Mouse (Mus musculus): ENCODE data around the gene Sel1l.
A peak's percentile ranks its signal among the peaks of the same experiment; 100 is the strongest.

The Sel1l gene

DNA sequence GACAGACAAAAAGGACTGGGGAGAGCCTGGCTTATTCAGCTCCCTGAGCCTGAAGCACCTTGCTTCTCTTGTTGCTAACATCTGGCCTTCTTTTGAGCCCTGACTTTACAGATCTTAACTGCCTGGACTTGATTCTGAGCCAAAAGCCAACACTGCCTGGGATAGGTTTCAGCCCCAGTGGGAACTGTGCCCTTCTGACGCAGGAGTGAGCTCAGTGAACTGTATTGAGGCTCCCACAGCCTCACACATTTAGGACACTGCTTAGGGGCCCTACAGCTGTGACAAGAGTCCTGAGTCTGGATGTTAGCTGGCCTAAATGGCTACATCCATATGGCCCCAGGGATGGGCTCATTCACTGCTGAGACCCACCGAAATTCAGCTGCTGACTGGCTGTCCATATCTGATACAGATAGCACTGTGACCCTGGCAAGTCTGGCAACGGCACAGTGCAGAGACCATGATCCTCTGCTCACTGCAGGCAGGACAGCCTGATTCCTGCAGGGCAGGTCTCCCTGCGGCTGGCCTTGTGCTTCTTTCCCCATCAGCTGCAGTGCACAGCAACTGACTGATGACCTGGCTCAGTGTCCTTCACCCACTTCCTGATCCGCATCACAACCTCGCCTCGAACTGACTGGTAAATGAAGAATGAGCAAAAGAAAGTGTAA lies 11.4 kb downstream of the Sel1l start:
- TF ChIP-seq POU5F1 (IDR thresholded peaks at IDR 0.05; ENCODE audit: borderline replicate concordance, low read length) (no peak), NANOG (IDR thresholded peaks at IDR 0.05; ENCODE audit: borderline replicate concordance, low read length) (no peak), CTCF (conservative IDR thresholded peaks at IDR 0.05; ENCODE audit: low read length) (no peak)
- Histone ChIP-seq H3K9me3 (ENCODE audit: low read length) (no peaks in the 10 kb centered on the region), H3K27me3 (ENCODE audit: insufficient read depth, low read length) (no peaks in the 10 kb centered on the region), H3K4me1 (replicated peaks; ENCODE audit: low read depth, low read length) (no peaks in the 10 kb centered on the region), H3K4me3 (replicated peaks; ENCODE audit: low read length) (no peak overlapping the region), H3K36me3 (ENCODE audit: insufficient read depth, low read length) (peaks cover 93% of the 10 kb centered on the region)

DNA sequence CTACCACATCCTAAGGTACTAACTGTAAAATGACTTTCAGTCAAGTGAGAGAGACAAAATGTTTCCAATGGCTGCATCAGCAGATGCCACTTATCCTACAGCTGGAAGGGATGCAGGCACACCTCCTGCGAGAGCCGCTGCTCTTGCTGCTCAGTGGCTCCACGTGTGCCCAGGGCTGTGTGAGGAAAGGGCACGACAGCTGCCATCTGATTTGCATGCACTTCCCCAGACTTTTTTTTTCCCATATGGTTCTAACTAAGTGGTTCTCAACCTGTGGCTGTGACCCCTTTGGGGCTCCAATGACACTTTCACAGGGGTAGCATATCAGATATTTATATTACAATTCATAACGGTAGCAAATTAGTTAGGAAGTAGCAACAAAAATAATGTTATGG lies 15.0 kb downstream of the Sel1l start:
- TF ChIP-seq CTCF (conservative IDR thresholded peaks at IDR 0.05; ENCODE audit: low read length) (no peak), NANOG (IDR thresholded peaks at IDR 0.05; ENCODE audit: borderline replicate concordance, low read length) (no peak), POU5F1 (IDR thresholded peaks at IDR 0.05; ENCODE audit: borderline replicate concordance, low read length) (no peak)
- H3K4me3 ChIP-seq (replicated peaks; ENCODE audit: low read length) = no peak overlapping the region
- H3K27me3 ChIP-seq (ENCODE audit: insufficient read depth, low read length) = no peaks in the 10 kb centered on the region
- no peaks in the 10 kb centered on the region for H3K9me3 ChIP-seq (ENCODE audit: low read length)
- H3K36me3 ChIP-seq (ENCODE audit: insufficient read depth, low read length) = peaks cover 87% of the 10 kb centered on the region
- H3K4me1 ChIP-seq (replicated peaks; ENCODE audit: low read depth, low read length) = no peaks in the 10 kb centered on the region

DNA sequence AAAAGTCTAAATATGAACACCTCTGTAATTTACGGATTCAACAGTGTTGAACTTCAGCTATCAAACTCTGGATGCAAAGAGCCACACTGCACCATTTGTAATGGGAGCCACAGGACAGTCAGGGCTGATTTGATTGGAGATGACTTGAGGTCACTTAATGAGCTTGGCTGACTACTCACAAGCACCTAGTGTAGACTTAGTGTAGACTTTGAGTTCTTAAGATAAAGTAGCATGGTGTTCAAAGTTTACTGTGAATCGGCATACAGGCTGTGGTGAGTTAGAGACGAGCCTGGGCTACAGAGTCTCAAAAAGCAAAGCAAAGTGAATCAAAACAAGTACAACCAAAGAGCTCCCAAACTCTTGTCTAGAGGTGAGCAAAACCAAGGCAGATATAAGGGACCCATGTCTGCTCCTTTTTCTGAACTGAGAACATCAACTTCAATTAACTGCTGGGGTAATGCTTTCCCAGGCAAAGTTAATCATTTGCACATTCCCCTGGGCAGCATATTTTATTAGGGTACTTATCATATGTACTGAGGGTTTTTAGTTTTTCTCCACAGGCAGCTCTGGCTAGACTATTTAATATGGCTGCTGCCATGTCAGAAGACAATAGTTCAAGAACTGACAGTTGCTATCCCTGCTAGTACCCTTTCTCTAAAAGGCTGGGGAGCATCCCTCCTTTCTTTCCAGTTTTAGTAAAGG lies 15.6 kb downstream of the Sel1l start:
- TF ChIP-seq NANOG (IDR thresholded peaks at IDR 0.05; ENCODE audit: borderline replicate concordance, low read length) (no peak), CTCF (conservative IDR thresholded peaks at IDR 0.05; ENCODE audit: low read length) (no peak), POU5F1 (IDR thresholded peaks at IDR 0.05; ENCODE audit: borderline replicate concordance, low read length) (no peak)
- no peak overlapping the region for H3K4me3 ChIP-seq (replicated peaks; ENCODE audit: low read length)
- H3K9me3 ChIP-seq (ENCODE audit: low read length) = no peaks in the 10 kb centered on the region
- H3K36me3 ChIP-seq (ENCODE audit: insufficient read depth, low read length) = peaks cover 84% of the 10 kb centered on the region
- no peaks in the 10 kb centered on the region for H3K27me3 ChIP-seq (ENCODE audit: insufficient read depth, low read length)
- no peaks in the 10 kb centered on the region for H3K4me1 ChIP-seq (replicated peaks; ENCODE audit: low read depth, low read length)

DNA sequence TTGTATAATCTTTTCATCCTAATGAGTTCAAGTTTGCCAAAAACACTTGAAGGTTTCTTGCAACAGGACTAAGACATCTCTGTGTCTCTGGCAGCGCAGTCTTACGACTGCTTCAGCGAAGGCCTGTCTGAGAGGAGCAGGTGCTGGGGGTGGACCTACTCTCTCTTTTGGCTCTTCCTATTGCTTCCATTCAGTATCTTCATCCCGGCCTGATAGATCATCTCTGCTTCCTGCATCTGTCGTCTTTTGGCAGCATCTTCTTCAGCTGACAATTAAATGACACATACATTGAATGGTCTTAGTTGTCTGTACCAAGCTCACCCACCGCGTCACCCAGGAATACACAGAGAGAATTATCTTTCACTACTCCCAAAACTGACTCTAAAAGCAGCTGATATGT lies 17.5 kb downstream of the Sel1l start:
- no peak overlapping the region for H3K4me3 ChIP-seq (replicated peaks; ENCODE audit: low read length)
- no peaks in the 10 kb centered on the region for H3K27me3 ChIP-seq (ENCODE audit: insufficient read depth, low read length)
- TF ChIP-seq POU5F1 (IDR thresholded peaks at IDR 0.05; ENCODE audit: borderline replicate concordance, low read length) (no peak), CTCF (conservative IDR thresholded peaks at IDR 0.05; ENCODE audit: low read length) (no peak), NANOG (IDR thresholded peaks at IDR 0.05; ENCODE audit: borderline replicate concordance, low read length) (no peak)
- no peaks in the 10 kb centered on the region for H3K4me1 ChIP-seq (replicated peaks; ENCODE audit: low read depth, low read length)
- H3K36me3 ChIP-seq (ENCODE audit: insufficient read depth, low read length) = peaks cover 79% of the 10 kb centered on the region
- no peaks in the 10 kb centered on the region for H3K9me3 ChIP-seq (ENCODE audit: low read length)

DNA sequence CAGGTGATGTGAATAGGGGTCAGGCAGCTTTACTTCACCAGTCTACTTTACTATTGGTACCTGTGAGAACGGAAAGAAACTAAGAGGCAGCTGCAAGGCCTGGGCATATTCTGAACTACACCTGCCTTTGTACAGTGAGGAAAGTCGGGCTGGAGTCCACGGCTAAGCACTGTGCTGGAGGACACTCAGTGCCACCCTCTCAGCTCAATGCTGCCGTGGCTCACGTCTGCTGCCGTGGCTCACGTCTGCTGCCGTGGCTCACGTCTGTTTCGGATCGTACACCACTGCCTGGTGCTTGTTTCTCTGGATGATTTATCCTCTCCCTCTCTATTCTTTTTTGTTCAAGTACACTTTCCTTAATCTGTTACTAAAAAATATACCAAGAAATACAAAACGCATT lies 28.5 kb downstream of the Sel1l start:
- Histone ChIP-seq H3K9me3 (ENCODE audit: low read length) (no peaks in the 10 kb centered on the region), H3K4me3 (replicated peaks; ENCODE audit: low read length) (no peak overlapping the region), H3K4me1 (replicated peaks; ENCODE audit: low read depth, low read length) (peaks cover 20% of the 10 kb centered on the region), H3K27me3 (ENCODE audit: insufficient read depth, low read length) (no peaks in the 10 kb centered on the region), H3K36me3 (ENCODE audit: insufficient read depth, low read length) (peaks cover 71% of the 10 kb centered on the region)
- TF ChIP-seq POU5F1 (IDR thresholded peaks at IDR 0.05; ENCODE audit: borderline replicate concordance, low read length) = no peak

DNA sequence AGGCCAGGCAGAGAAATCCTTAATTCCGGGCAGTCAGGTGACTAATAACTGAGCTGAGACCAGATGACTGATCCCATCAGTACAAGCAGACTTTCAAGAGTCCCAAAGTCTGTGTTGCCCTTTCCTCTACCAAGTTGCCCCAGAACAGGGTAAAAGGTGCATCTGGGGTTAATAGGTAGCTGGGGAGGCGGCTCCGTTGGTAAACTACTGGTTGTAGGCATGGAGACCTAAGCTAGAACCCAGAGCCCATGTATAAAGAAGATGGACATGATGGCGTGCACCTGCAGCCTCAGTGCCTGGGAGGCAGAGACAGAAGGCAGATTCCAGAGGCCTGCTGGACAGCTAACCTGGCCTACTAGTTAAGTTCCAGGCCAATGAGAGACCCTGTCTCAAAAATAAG lies 30.2 kb downstream of the Sel1l start:
- no peak overlapping the region for H3K4me3 ChIP-seq (replicated peaks; ENCODE audit: low read length)
- no peaks in the 10 kb centered on the region for H3K27me3 ChIP-seq (ENCODE audit: insufficient read depth, low read length)
- peaks cover 11% of the 10 kb centered on the region for H3K4me1 ChIP-seq (replicated peaks; ENCODE audit: low read depth, low read length)
- no peak for TF ChIP-seq POU5F1 (IDR thresholded peaks at IDR 0.05; ENCODE audit: borderline replicate concordance, low read length)
- TF ChIP-seq NANOG (IDR thresholded peaks at IDR 0.05; ENCODE audit: borderline replicate concordance, low read length) = no peak
- TF ChIP-seq CTCF (conservative IDR thresholded peaks at IDR 0.05; ENCODE audit: low read length) = no peak
- no peaks in the 10 kb centered on the region for H3K9me3 ChIP-seq (ENCODE audit: low read length)
- H3K36me3 ChIP-seq (ENCODE audit: insufficient read depth, low read length) = peaks cover 73% of the 10 kb centered on the region

DNA sequence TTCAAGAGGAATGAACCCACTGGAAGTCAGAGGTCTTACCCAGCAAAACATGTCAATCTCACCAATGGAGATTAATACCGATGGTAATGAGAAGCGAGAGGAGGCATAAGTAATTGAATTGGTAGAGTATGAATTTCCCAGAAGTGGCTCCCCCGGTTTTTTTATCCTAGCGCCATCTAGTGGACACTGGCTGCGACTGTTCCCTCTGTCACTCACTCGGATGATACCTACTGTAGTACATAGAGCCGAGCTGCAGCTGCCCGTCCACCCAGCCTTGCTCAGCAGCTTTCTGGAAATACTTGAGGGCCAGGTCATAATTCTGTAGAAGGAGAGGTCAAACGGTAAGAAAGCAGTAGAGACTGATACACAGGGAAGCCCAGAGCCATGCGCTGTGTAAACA lies 33.0 kb downstream of the Sel1l start:
- Histone ChIP-seq H3K9me3 (ENCODE audit: low read length) (no peaks in the 10 kb centered on the region), H3K27me3 (ENCODE audit: insufficient read depth, low read length) (no peaks in the 10 kb centered on the region), H3K4me1 (replicated peaks; ENCODE audit: low read depth, low read length) (peaks cover 4% of the 10 kb centered on the region; the same call in 1 of the 2 replicates), H3K4me3 (replicated peaks; ENCODE audit: low read length) (no peak overlapping the region), H3K36me3 (ENCODE audit: insufficient read depth, low read length) (peaks cover 74% of the 10 kb centered on the region)
- TF ChIP-seq POU5F1 (IDR thresholded peaks at IDR 0.05; ENCODE audit: borderline replicate concordance, low read length) (no peak), CTCF (conservative IDR thresholded peaks at IDR 0.05; ENCODE audit: low read length) (peak; percentile 76)

DNA sequence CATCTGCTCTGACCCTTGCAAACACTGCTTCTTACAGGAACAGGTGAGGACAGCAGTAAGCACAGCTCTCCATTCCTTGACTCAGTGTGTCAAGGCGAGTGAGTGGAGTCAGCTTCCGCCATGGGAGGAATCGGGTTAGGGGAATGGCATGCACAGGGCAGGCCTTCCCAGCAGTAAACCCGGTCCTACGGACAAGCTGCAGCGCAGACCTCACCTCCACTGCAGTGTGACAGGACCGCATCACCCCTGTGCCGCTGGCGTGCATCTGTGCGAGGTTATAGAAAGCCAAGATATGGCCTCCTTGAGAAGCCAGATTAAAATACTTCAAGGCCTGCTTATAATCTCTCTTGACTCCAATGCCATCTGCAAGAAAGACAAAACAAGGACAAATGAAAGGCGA lies 33.4 kb downstream of the Sel1l start:
- peaks cover 4% of the 10 kb centered on the region; the same call in 1 of the 2 replicates for H3K4me1 ChIP-seq (replicated peaks; ENCODE audit: low read depth, low read length)
- peaks cover 74% of the 10 kb centered on the region for H3K36me3 ChIP-seq (ENCODE audit: insufficient read depth, low read length)
- no peaks in the 10 kb centered on the region for H3K27me3 ChIP-seq (ENCODE audit: insufficient read depth, low read length)
- H3K9me3 ChIP-seq (ENCODE audit: low read length) = no peaks in the 10 kb centered on the region
- TF ChIP-seq CTCF (conservative IDR thresholded peaks at IDR 0.05; ENCODE audit: low read length) = no peak
- TF ChIP-seq POU5F1 (IDR thresholded peaks at IDR 0.05; ENCODE audit: borderline replicate concordance, low read length) = no peak
- TF ChIP-seq NANOG (IDR thresholded peaks at IDR 0.05; ENCODE audit: borderline replicate concordance, low read length) = no peak
- no peak overlapping the region for H3K4me3 ChIP-seq (replicated peaks; ENCODE audit: low read length)

DNA sequence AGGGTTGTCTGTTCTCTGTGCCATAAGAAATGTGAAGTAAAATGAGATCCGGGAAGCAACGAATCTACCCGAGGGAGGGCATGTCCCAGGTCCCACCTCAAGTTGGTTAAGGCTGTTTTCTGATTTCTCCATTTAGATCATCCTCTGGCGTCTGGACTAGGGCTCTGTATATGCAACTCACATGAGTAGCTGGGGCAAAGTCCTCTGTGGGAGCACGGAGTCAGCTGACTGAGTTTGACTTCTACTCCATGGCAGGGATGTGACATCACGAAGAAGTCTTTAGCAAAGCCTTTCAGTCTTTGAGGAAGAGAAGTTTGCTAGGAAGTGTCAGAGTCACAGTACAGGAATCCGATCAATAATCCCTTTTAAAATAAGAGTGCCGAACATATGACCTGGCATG lies 40.0 kb downstream of the Sel1l start:
- no peak for TF ChIP-seq CTCF (conservative IDR thresholded peaks at IDR 0.05; ENCODE audit: low read length)
- no peak for TF ChIP-seq POU5F1 (IDR thresholded peaks at IDR 0.05; ENCODE audit: borderline replicate concordance, low read length)
- TF ChIP-seq NANOG (IDR thresholded peaks at IDR 0.05; ENCODE audit: borderline replicate concordance, low read length) = no peak
- H3K4me3 ChIP-seq (replicated peaks; ENCODE audit: low read length) = no peak overlapping the region
- peaks cover 3% of the 10 kb centered on the region; the same call in 1 of the 2 replicates for H3K4me1 ChIP-seq (replicated peaks; ENCODE audit: low read depth, low read length)
- H3K27me3 ChIP-seq (ENCODE audit: insufficient read depth, low read length) = no peaks in the 10 kb centered on the region
- H3K36me3 ChIP-seq (ENCODE audit: insufficient read depth, low read length) = peaks cover 57% of the 10 kb centered on the region
- no peaks in the 10 kb centered on the region for H3K9me3 ChIP-seq (ENCODE audit: low read length)
